Mouse (Mus musculus): ENCODE results near the gene Igsf11.

DNA sequence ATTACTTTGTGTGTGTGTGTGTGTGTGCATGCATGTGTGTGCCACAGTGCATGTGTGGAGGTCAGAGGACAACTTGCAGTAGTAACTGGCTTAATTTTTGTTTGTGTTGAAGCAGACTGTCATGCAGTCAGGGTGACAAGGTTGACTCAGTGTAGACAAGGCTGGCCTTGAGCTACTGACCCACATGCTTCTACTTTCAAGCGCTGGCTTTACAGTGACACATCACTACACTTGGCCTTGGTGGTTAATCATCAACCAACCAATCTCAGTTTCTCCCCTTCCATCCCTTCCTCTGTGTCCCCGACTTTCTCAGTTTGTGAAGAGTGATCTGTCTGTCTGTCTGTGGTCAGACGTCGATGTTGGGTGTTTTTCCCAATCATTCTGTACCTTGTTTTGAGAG, 23.0 kb downstream of the Igsf11 start:
- TF ChIP-seq ZC3H11A (IDR thresholded peaks at IDR 0.05; ENCODE audit: borderline replicate concordance, low read depth, low read length), result no peak
- no peak for TF ChIP-seq HCFC1 (IDR thresholded peaks at IDR 0.05; ENCODE audit: borderline replicate concordance, insufficient read depth, low read length)
- TF ChIP-seq MAFK (IDR thresholded peaks at IDR 0.05; ENCODE audit: insufficient read depth, low read depth, low read length), result no peak
- no peak for TF ChIP-seq ZNF384 (IDR thresholded peaks at IDR 0.05; ENCODE audit: low read depth, low read length)
